11 mouse cellular contexts compared by ENCODE assay signal in genomic region chr4:155343415-155344298, GRCm38 (mm10). TPM values are rescaled to one million over a fixed set of nuclear protein-coding genes. Genes with fewer than 3 reads are reported as not detected.
DNase-seq lines count a peak whose midpoint lies in the region; ATAC-seq and TF ChIP-seq lines count a peak whose summit lies in the region.
"Had no signal": no experiment of that assay in that cellular context is flagged by ENCODE, and none has a peak within 500 bp of the region (broad histone marks: within the 10 kb centered on the region; RNA-seq: fewer than 3 reads in every experiment).

No protein-coding gene starts in this region.

- DNase-seq in brain, adult 2 months (ENCODE audit: low read depth, low spot score), result peak; percentile 76
- peak; percentile 37 for DNase-seq in brain, embryonic 14.5 days (ENCODE audit: low read depth)
- no peak for DNase-seq in forebrain, embryonic 14.5 days (ENCODE audit: low spot score)
- no peak for DNase-seq in midbrain, embryonic 11.5 days (ENCODE audit: low spot score, missing footprints)
- DNase-seq in heart, postnatal 4 days, result no peak
- no peak for DNase-seq in thymus, postnatal 10 days (ENCODE audit: low spot score in 2 of 2)
- DNase-seq: gastrocnemius, postnatal 25 days; heart, postnatal 14 days; kidney, postnatal 36 days had no signal

- H3K36me3 ChIP-seq in forebrain, embryonic 14.5 days (ENCODE audit: control insufficient read depth, insufficient read depth, low read length), result no peaks in the 10 kb centered on the region
- H3K36me3 ChIP-seq in midbrain, embryonic 11.5 days (ENCODE audit: control insufficient read depth, insufficient read depth, low read length), result no peaks in the 10 kb centered on the region
- H3K36me3 ChIP-seq in kidney, embryonic 16.5 days (ENCODE audit: insufficient read depth, low read length), result no peaks in the 10 kb centered on the region

- peak overlapping the region; percentile 66 for H3K4me3 ChIP-seq in forebrain, embryonic 14.5 days (ENCODE audit: low read depth, low read length)
- H3K4me3 ChIP-seq in midbrain, embryonic 11.5 days (ENCODE audit: low read depth, low read length), result peak overlapping the region; percentile 57
- H3K4me3 ChIP-seq in kidney, embryonic 16.5 days (ENCODE audit: low read length), result no peak overlapping the region

- ATAC-seq in forebrain, embryonic 14.5 days, result no peak
- no peak for ATAC-seq in midbrain, embryonic 11.5 days (ENCODE audit: low FRiP score)
- ATAC-seq in kidney, embryonic 16.5 days (ENCODE audit: low FRiP score, low TSS enrichment), result no peak

- 0 out of 2 replicates have a peak overlapping the region, but pooled peaks have one; percentile 91 for H3K27ac ChIP-seq in forebrain, embryonic 14.5 days (ENCODE audit: low read depth, low read length)
- H3K27ac ChIP-seq in midbrain, embryonic 11.5 days (ENCODE audit: low read depth, low read length), result no peak overlapping the region
- no peak overlapping the region for H3K27ac ChIP-seq in kidney, embryonic 16.5 days (ENCODE audit: low read length)

- H3K27me3 ChIP-seq in forebrain, embryonic 14.5 days (replicated peaks; ENCODE audit: control insufficient read depth, insufficient read depth, low read length), result no peaks in the 10 kb centered on the region
- H3K27me3 ChIP-seq in midbrain, embryonic 11.5 days (ENCODE audit: control insufficient read depth, insufficient read depth, low read length), result peaks cover 8% of the 10 kb centered on the region
- peaks cover 28% of the 10 kb centered on the region for H3K27me3 ChIP-seq in kidney, embryonic 16.5 days (ENCODE audit: insufficient read depth, low read length)

- no peak for TF ChIP-seq POLR2A in brain, embryonic 14.5 days (IDR thresholded peaks at IDR 0.05; ENCODE audit: borderline replicate concordance, extremely low read depth, insufficient read depth, insufficient read length, poor library complexity, severe bottlenecking)

- WGBS in forebrain, embryonic 14.5 days, result 82% methylated on average over 14 of the region's 14 CpGs
- WGBS in midbrain, embryonic 11.5 days, result 81% methylated on average over 14 of the region's 14 CpGs
- WGBS in kidney, embryonic 16.5 days, result 82% methylated on average over 14 of the region's 14 CpGs

- H3K9me3 ChIP-seq in forebrain, embryonic 14.5 days (replicated peaks; ENCODE audit: control insufficient read depth, low read length), result no peaks in the 10 kb centered on the region
- H3K9me3 ChIP-seq in midbrain, embryonic 11.5 days (ENCODE audit: control insufficient read depth, low read length), result no peaks in the 10 kb centered on the region
- H3K9me3 ChIP-seq in kidney, embryonic 16.5 days (ENCODE audit: low read length), result no peaks in the 10 kb centered on the region

- TF ChIP-seq CTCF in brain, embryonic 14.5 days (IDR thresholded peaks at IDR 0.05; ENCODE audit: borderline replicate concordance, extremely low read depth, insufficient read depth, insufficient read length), result no peak

- H3K4me2 ChIP-seq in forebrain, embryonic 14.5 days (ENCODE audit: low read length), result peak overlapping the region; percentile 90
- peak overlapping the region; percentile 96 for H3K4me2 ChIP-seq in midbrain, embryonic 11.5 days
- no peak overlapping the region for H3K4me2 ChIP-seq in kidney, embryonic 16.5 days (replicated peaks; ENCODE audit: low read depth, low read length)

- H3K9ac ChIP-seq in forebrain, embryonic 14.5 days (ENCODE audit: low read length), result peak overlapping the region; percentile 80
- peak overlapping the region; percentile 81; the same call in 1 of the 2 replicates for H3K9ac ChIP-seq in midbrain, embryonic 11.5 days (ENCODE audit: low read length)
- no peak overlapping the region for H3K9ac ChIP-seq in kidney, embryonic 16.5 days (replicated peaks; ENCODE audit: low read length)

- H3K4me1 ChIP-seq in forebrain, embryonic 14.5 days (ENCODE audit: control insufficient read depth, insufficient read depth, low read length), result peaks cover 5% of the 10 kb centered on the region
- peaks cover 10% of the 10 kb centered on the region for H3K4me1 ChIP-seq in midbrain, embryonic 11.5 days (ENCODE audit: control insufficient read depth, insufficient read depth, low read length)
- peaks cover 14% of the 10 kb centered on the region for H3K4me1 ChIP-seq in kidney, embryonic 16.5 days (ENCODE audit: insufficient read depth, low read length)

RNA-seq across cellular contexts. Expression of gene Prkcz, which starts 17.5 kb away (rescaled TPM):
- polyA plus RNA-seq in brain, embryonic 14.5 days (2012; rRNA removed), result 73.8 and 80.3 TPM in 2 replicates
- polyA plus RNA-seq in forebrain, embryonic 14.5 days (2014; fragmentation: Nextera tagmentation; extraction: Ambion mirVana), result 45.4 and 52.5 TPM in 2 replicates
- 17.6 and 18.3 TPM in 2 replicates for polyA plus RNA-seq in midbrain, embryonic 11.5 days (2014; fragmentation: Nextera tagmentation; extraction: Ambion mirVana)
- 1 to 10 TPM; 2.0 to 2.1 TPM for total RNA-seq in heart, postnatal 4 days (2021)
- 17.3 and 17.9 TPM in 2 replicates for polyA plus RNA-seq in kidney, embryonic 16.5 days (2015; fragmentation: Nextera tagmentation; extraction: Ambion mirVana)

RNA-seq across cellular contexts. Expression of gene Gabrd, which starts 54.3 kb away (rescaled TPM):
- polyA plus RNA-seq in brain, embryonic 14.5 days (2012; rRNA removed), result 0.36 and 1.2 TPM in 2 replicates
- polyA plus RNA-seq in forebrain, embryonic 14.5 days (2014; fragmentation: Nextera tagmentation; extraction: Ambion mirVana), result 1.2 and 1.7 TPM in 2 replicates
- polyA plus RNA-seq in midbrain, embryonic 11.5 days (2014; fragmentation: Nextera tagmentation; extraction: Ambion mirVana), result not detected in 2 replicates
- not detected for total RNA-seq in heart, postnatal 4 days (2021)
- 0.07 TPM in 1 of 2 replicates, not detected in the other for polyA plus RNA-seq in kidney, embryonic 16.5 days (2015; fragmentation: Nextera tagmentation; extraction: Ambion mirVana)
- total RNA-seq: heart, postnatal 14 days had no signal
- polyA plus RNA-seq: liver, embryonic 16.5 days had no signal

Comparison
In these comparisons a context has a peak if more than half of its experiments do, and no peak if none do; other contexts are left out.
1. DNase-seq: peak in brain, adult 2 months (single experiment) and brain, embryonic 14.5 days (single experiment); none in forebrain, embryonic 14.5 days (single experiment), midbrain, embryonic 11.5 days (single experiment), heart, postnatal 4 days (single experiment) and thymus, postnatal 10 days (0 of 2).